Mouse (Mus musculus): ENCODE measurements around the gene Zfp706. TPM values are rescaled to one million over a fixed set of nuclear protein-coding genes. Genes with fewer than 3 reads are reported as not detected.

The Zfp706 gene
- polyA plus RNA-seq, 1 experiment from 2014 or later, result 460 TPM

- no peak overlapping the region for H3K4me3 ChIP-seq
- H3K9me3 ChIP-seq (replicated peaks), result no peaks in the 10 kb centered on the region
- no peak for ATAC-seq (replicated peaks; ENCODE audit: insufficient number of reproducible peaks, insufficient read depth, low FRiP score, low read depth)
- no peak overlapping the region for H3K9ac ChIP-seq
- H3K4me1 ChIP-seq (replicated peaks), result peaks cover 30% of the 10 kb centered on the region
- 84% methylated on average over 5 of the region's 5 CpGs for WGBS
- no peaks in the 10 kb centered on the region for H3K27me3 ChIP-seq
- no peak overlapping the region for H3K4me2 ChIP-seq
- no peaks in the 10 kb centered on the region for H3K36me3 ChIP-seq
- no peak overlapping the region for H3K27ac ChIP-seq
Measured at GRCm38 (mm10) chr15:36975690-36976089, 31.9 kb downstream of the Zfp706 start.

DNA sequence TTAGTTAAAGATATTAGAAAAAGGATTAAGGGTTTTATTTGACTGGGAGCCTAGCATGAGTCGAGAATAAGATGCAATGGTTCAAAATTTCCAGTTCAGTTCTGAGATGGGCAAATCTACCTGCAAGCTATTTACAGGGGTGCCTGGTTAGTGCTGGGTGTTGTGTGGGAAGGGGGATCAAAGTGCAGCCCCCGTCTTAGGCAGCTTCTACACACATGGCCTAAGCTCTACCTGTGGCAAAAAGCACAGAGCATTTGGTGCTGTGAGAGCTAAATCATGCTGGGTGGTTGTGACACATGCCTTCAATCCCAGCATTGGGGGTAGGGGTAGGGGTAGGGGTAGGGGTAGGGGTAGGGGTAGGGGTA lies 32.3 kb downstream of the Zfp706 start:
- WGBS, result 75% methylated on average over 2 of the region's 2 CpGs
- Histone ChIP-seq H3K4me2 (no peak overlapping the region), H3K4me3 (no peak overlapping the region), H3K9ac (no peak overlapping the region), H3K27ac (no peak overlapping the region), H3K36me3 (no peaks in the 10 kb centered on the region), H3K27me3 (no peaks in the 10 kb centered on the region), H3K9me3 (replicated peaks) (no peaks in the 10 kb centered on the region), H3K4me1 (replicated peaks) (peaks cover 27% of the 10 kb centered on the region)
- ATAC-seq (replicated peaks; ENCODE audit: insufficient number of reproducible peaks, insufficient read depth, low FRiP score, low read depth), result no peak

GRCm38 (mm10) chr15:36974614-36975255 lies 32.8 kb downstream of the Zfp706 start:
- H3K4me3 ChIP-seq, result no peak overlapping the region
- 37% methylated on average over 6 of the region's 6 CpGs for WGBS
- no peaks in the 10 kb centered on the region for H3K27me3 ChIP-seq
- peaks cover 22% of the 10 kb centered on the region for H3K4me1 ChIP-seq (replicated peaks)
- no peak for ATAC-seq (replicated peaks; ENCODE audit: insufficient number of reproducible peaks, insufficient read depth, low FRiP score, low read depth)
- no peak overlapping the region for H3K4me2 ChIP-seq
- H3K27ac ChIP-seq, result peak overlapping the region; percentile 46
- no peaks in the 10 kb centered on the region for H3K9me3 ChIP-seq (replicated peaks)
- no peaks in the 10 kb centered on the region for H3K36me3 ChIP-seq
- no peak overlapping the region for H3K9ac ChIP-seq

GRCm38 (mm10) chr15:36973714-36974113 lies 33.9 kb downstream of the Zfp706 start:
- no peak overlapping the region for H3K4me3 ChIP-seq
- 58% methylated on average over 7 of the region's 7 CpGs for WGBS
- no peaks in the 10 kb centered on the region for H3K27me3 ChIP-seq
- no peaks in the 10 kb centered on the region for H3K36me3 ChIP-seq
- peak overlapping the region; percentile 64 for H3K27ac ChIP-seq
- H3K4me1 ChIP-seq (replicated peaks), result peaks cover 17% of the 10 kb centered on the region
- no peak for ATAC-seq (replicated peaks; ENCODE audit: insufficient number of reproducible peaks, insufficient read depth, low FRiP score, low read depth)
- H3K4me2 ChIP-seq, result 0 out of 2 replicates have a peak overlapping the region, but pooled peaks have one; percentile 8
- no peak overlapping the region for H3K9ac ChIP-seq
- no peaks in the 10 kb centered on the region for H3K9me3 ChIP-seq (replicated peaks)

GRCm38 (mm10) chr15:36973290-36973689 lies 34.3 kb downstream of the Zfp706 start:
- peaks cover 17% of the 10 kb centered on the region for H3K4me1 ChIP-seq (replicated peaks)
- H3K27me3 ChIP-seq, result no peaks in the 10 kb centered on the region
- H3K4me3 ChIP-seq, result no peak overlapping the region
- 0 out of 2 replicates have a peak overlapping the region, but pooled peaks have one; percentile 8 for H3K4me2 ChIP-seq
- 59% methylated on average over 6 of the region's 6 CpGs for WGBS
- no peak overlapping the region for H3K9ac ChIP-seq
- peak overlapping the region; percentile 64 for H3K27ac ChIP-seq
- no peaks in the 10 kb centered on the region for H3K36me3 ChIP-seq
- H3K9me3 ChIP-seq (replicated peaks), result no peaks in the 10 kb centered on the region
- ATAC-seq (replicated peaks; ENCODE audit: insufficient number of reproducible peaks, insufficient read depth, low FRiP score, low read depth), result no peak

GRCm38 (mm10) chr15:36969794-36970193 lies 37.8 kb downstream of the Zfp706 start:
- Histone ChIP-seq H3K4me2 (no peak overlapping the region), H3K36me3 (no peaks in the 10 kb centered on the region), H3K9me3 (replicated peaks) (no peaks in the 10 kb centered on the region), H3K27ac (no peak overlapping the region), H3K4me3 (no peak overlapping the region), H3K27me3 (no peaks in the 10 kb centered on the region), H3K4me1 (replicated peaks) (peaks cover 34% of the 10 kb centered on the region), H3K9ac (no peak overlapping the region)
- no peak for ATAC-seq (replicated peaks; ENCODE audit: insufficient number of reproducible peaks, insufficient read depth, low FRiP score, low read depth)
- WGBS, result 82% methylated on average over 5 of the region's 5 CpGs

DNA sequence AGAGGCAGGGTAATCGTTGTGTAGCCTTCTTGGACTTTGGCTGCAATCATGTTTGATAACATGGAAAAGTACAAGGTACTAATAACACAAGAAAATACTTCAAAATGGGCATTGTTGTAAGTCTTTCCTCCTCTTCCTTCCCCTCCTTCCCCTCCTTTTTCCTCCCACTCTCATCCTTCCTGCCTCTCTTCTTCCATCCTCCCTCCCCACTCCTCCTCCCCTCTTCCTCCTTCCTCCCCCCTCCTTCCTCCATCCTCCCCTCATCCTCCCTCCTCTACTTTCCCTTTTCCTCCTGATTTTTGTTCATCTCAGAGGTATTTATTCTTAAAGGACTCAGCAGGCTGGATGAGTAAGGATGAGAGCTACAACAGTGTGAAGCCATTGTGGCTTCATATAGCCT lies 39.3 kb downstream of the Zfp706 start:
- Histone ChIP-seq H3K4me2 (peak overlapping the region; percentile 43; the same call in 1 of the 2 replicates), H3K4me1 (replicated peaks) (peaks cover 21% of the 10 kb centered on the region), H3K27me3 (no peaks in the 10 kb centered on the region), H3K27ac (no peak overlapping the region), H3K36me3 (no peaks in the 10 kb centered on the region), H3K4me3 (no peak overlapping the region), H3K9ac (no peak overlapping the region), H3K9me3 (replicated peaks) (no peaks in the 10 kb centered on the region)
- WGBS, result 46% methylated on average over 1 of the region's 1 CpGs
- no peak for ATAC-seq (replicated peaks; ENCODE audit: insufficient number of reproducible peaks, insufficient read depth, low FRiP score, low read depth)

DNA sequence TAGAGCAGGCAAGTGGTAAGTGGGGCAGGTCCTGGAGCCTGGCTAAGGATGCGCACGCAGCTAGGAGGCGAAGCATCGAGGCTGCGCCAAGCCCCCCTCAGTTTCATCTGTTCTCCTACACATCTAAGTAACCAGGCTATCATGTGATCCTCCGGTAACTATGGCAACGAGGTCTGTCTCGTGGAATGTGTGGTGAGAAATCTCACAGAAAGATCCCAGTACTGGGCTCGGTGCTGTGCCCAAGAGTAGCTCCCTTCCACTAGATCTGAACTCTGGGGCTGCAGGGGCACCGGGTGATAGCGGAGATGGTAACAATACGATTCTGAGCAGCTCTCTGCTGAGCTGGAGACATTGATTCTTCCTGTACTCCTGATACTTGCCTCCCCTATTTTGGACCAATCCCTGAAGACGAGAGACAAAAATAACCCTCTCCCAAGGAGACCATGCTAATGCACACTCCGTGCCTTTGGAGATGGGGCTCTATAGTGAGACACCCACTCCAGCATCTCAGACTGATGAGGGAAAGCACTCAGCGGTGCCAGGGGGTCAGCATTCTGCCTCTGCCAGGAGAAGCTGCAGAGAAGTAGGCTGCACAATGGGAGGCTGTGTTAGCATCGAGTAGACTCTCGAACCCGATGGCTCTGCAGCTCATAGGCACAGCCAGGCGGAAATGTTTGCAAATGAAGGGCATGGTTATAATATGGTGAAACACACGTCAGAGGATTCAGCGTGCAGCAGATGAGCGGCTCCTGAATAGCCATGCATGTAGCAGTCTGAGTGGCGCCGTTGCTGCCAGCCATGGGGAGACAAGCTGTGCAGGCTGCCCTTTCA lies 40.0 kb downstream of the Zfp706 start:
- no peak overlapping the region for H3K27ac ChIP-seq
- H3K9me3 ChIP-seq (replicated peaks), result no peaks in the 10 kb centered on the region
- 32% methylated on average over 24 of the region's 24 CpGs for WGBS
- no peak overlapping the region for H3K9ac ChIP-seq
- peak overlapping the region; percentile 16; the same call in 1 of the 2 replicates for H3K4me3 ChIP-seq
- no peaks in the 10 kb centered on the region for H3K36me3 ChIP-seq
- H3K4me1 ChIP-seq (replicated peaks), result peaks cover 24% of the 10 kb centered on the region
- peak; percentile 30; the same call in 1 of the 2 replicates for ATAC-seq (replicated peaks; ENCODE audit: insufficient number of reproducible peaks, insufficient read depth, low FRiP score, low read depth)
- no peaks in the 10 kb centered on the region for H3K27me3 ChIP-seq
- H3K4me2 ChIP-seq, result peak overlapping the region; percentile 43

DNA sequence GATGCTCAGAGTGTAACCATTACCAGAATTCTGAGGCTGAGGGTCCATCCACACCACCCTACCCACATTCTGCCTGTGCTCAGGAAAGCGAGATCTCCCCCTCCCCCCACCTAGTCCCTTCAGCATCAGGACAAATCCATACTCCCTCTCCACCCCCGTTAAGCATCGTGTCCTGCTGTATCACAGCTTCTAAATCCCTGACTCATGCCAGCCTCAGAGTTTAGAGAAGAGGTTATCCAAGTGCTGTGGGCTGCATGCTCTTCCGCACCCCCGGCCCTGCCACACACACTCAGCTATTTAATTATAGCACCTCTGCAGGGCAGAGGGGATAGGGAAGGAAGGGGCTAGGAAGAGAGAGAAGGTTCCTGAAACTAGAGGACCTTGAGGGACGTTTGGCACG lies 40.6 kb downstream of the Zfp706 start:
- Histone ChIP-seq H3K4me1 (replicated peaks) (peaks cover 24% of the 10 kb centered on the region), H3K4me3 (no peak overlapping the region), H3K27me3 (no peaks in the 10 kb centered on the region), H3K4me2 (peak overlapping the region; percentile 43), H3K9me3 (replicated peaks) (no peaks in the 10 kb centered on the region), H3K9ac (no peak overlapping the region), H3K36me3 (no peaks in the 10 kb centered on the region), H3K27ac (no peak overlapping the region)
- WGBS, result 29% methylated on average over 7 of the region's 7 CpGs
- peak; percentile 33; the same call in 1 of the 2 replicates for ATAC-seq (replicated peaks; ENCODE audit: insufficient number of reproducible peaks, insufficient read depth, low FRiP score, low read depth)

GRCm38 (mm10) chr15:36966466-36966865 lies 41.1 kb downstream of the Zfp706 start:
- WGBS, result 63% methylated on average over 2 of the region's 2 CpGs
- no peak for ATAC-seq (replicated peaks; ENCODE audit: insufficient number of reproducible peaks, insufficient read depth, low FRiP score, low read depth)
- no peak overlapping the region for H3K9ac ChIP-seq

DNA sequence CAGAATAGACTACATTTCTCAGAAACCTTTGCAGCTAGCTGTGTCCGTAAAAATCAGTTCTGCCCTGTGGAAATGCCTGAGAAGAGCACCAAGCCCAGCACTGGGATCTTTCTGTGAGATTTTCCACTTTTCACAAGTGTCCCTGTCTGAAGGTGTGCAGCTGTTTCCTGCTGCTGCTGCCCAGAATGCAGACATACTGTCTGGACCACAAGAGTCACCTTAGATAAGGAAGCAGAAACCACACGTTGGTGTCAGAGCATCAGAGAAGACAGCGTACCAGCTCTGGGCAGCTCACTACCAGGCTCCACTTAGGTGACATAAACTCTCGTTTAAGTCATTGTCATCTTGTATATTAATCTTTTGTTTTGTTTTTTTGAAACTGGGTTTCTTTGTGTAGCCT lies 41.8 kb downstream of the Zfp706 start:
- ATAC-seq (replicated peaks; ENCODE audit: insufficient number of reproducible peaks, insufficient read depth, low FRiP score, low read depth), result no peak
- Histone ChIP-seq H3K36me3 (no peaks in the 10 kb centered on the region), H3K4me1 (replicated peaks) (peaks cover 27% of the 10 kb centered on the region), H3K27ac (no peak overlapping the region), H3K27me3 (no peaks in the 10 kb centered on the region), H3K9ac (no peak overlapping the region), H3K4me3 (no peak overlapping the region), H3K4me2 (no peak overlapping the region), H3K9me3 (replicated peaks) (no peaks in the 10 kb centered on the region)
- 62% methylated on average over 4 of the region's 4 CpGs for WGBS

More at GRCm38 (mm10) chr15:36966466-36966865, 41.1 kb downstream of the Zfp706 start:
- Histone ChIP-seq H3K36me3 (no peaks in the 10 kb centered on the region), H3K27ac (no peak overlapping the region), H3K4me3 (no peak overlapping the region), H3K9me3 (replicated peaks) (no peaks in the 10 kb centered on the region), H3K4me2 (no peak overlapping the region), H3K4me1 (replicated peaks) (peaks cover 24% of the 10 kb centered on the region), H3K27me3 (no peaks in the 10 kb centered on the region)

All from heart, embryonic 15.5 days (tissue).